Mouse (Mus musculus) urinary bladder, postnatal 0 days (tissue): ENCODE results near the gene Med10. TPM values are rescaled to one million over a fixed set of nuclear protein-coding genes. Genes with fewer than 3 reads are reported as not detected.

Experiments
- polyA plus RNA-seq: library from polyadenylated mRNA; unstranded; fragments of >200 nt; fragmentation: Nextera tagmentation; extraction: Ambion mirVana; gene quantifications from 2 replicates; pipeline ENCODE4 v1.2.1, GENCODE M21; 2015

Med10 gene
- polyA plus RNA-seq = 87.4 and 90.0 TPM in 2 replicates

GRCm38 (mm10) chr13:69802095-69802494 is at the start of gene Med10:
TSS of gene Med10 (plus strand) at chr13:69802395.

Other genes starting within 250 kb of the Med10 start
- gene Srd5a1, start 191.0 kb upstream of the Med10 start, polyA plus RNA-seq = 122 and 124 TPM in 2 replicates
- gene Ube2ql1, start 62.5 kb upstream of the Med10 start, polyA plus RNA-seq = 0.06 and 0.08 TPM in 2 replicates